Mouse (Mus musculus): Measurements from ENCODE around the gene Ring1. TPM values are rescaled to one million over a fixed set of nuclear protein-coding genes. Genes with fewer than 3 reads are reported as not detected.
A peak's percentile ranks its signal among the peaks of the same experiment; 100 is the strongest.

The Ring1 gene
- polyA plus RNA-seq, 1 experiment from 2014 or later: 24.9 TPM

DNA sequence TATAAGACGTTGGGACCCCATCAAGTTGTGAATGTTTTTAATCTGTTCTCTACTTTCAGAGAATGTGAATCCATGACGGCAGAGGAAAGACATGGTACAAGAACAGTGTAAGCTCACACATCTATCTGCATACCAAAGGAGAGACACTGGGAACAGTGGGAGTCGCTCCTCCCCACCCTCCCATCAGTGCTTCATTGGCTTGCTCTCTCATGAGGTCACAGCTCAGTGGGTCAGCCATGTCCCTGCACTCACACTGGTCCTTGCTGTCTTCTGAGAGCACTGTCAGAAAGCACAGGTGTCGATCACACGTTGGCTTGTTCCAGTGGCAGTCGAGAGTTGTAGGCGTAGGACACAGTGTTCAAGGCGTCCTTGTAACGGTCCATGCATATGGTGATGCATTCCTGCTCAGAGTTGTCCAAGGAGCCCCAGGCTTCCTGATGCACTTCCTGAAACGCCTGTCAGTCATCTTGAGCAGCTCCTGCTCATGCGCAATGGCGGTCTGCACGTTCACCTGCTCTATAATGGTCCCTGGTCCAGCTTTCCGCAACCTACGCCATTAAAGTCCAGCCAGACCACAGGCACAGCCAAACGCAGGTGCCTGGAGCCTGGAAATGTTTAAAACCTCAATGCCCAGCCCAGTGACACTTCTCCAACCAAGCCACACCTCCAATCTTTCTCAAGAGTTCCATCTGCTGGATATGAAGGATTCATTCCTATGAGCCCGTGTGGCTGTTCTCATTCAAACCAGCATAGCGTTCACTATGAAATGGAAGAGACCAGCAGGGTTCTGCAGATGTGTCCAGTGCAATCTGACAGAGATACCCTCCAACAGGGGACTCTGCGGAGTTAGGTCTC is 44.1 kb downstream of the Ring1 start:
- Histone ChIP-seq H3K4me3 (0 out of 2 replicates have a peak overlapping the region, but pooled peaks have one; percentile 66), H3K4me1 (replicated peaks) (peaks cover 27% of the 10 kb centered on the region), H3K36me3 (no peaks in the 10 kb centered on the region), H3K9me3 (no peaks in the 10 kb centered on the region), H3K4me2 (peak overlapping the region; percentile 70), H3K9ac (0 out of 2 replicates have a peak overlapping the region, but pooled peaks have one; percentile 18), H3K27ac (replicated peaks) (peak overlapping the region; percentile 93), H3K27me3 (peaks cover 45% of the 10 kb centered on the region)
- ATAC-seq (ENCODE audit: low FRiP score, low read depth): peak; percentile 11; the same call in 1 of the 2 replicates
- 80% methylated on average over 19 of the region's 19 CpGs for WGBS

GRCm38 (mm10) chr17:33979512-33980050 is 44.9 kb downstream of the Ring1 start:
- H3K9ac ChIP-seq: no peak overlapping the region
- 77% methylated on average over 6 of the region's 6 CpGs for WGBS
- peaks cover 46% of the 10 kb centered on the region for H3K27me3 ChIP-seq
- no peak overlapping the region for H3K27ac ChIP-seq (replicated peaks)
- no peak overlapping the region for H3K4me2 ChIP-seq
- H3K4me1 ChIP-seq (replicated peaks): peaks cover 27% of the 10 kb centered on the region
- no peaks in the 10 kb centered on the region for H3K9me3 ChIP-seq
- no peak for ATAC-seq (ENCODE audit: low FRiP score, low read depth)
- H3K4me3 ChIP-seq: no peak overlapping the region
- no peaks in the 10 kb centered on the region for H3K36me3 ChIP-seq

DNA sequence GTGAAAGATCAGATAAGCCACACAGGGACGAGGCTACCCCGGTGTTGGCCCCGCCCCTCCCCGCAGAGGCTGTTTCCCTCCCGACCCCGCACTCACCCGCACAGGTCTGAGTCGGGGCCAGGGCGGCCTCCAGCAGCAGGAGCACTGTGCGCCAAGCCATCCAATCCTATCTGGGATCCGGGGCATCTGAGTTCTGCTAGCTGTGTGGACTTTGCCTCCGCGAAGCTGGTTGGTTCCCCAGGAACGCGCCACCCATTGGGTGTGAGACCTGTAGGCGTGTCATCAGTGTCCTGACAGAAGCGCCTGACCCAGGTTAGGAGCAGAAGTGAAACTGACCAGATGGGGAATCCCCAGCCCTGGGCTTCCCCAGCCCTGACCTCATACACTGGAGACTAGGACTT is 45.8 kb downstream of the Ring1 start:
- Histone ChIP-seq H3K27ac (replicated peaks) (no peak overlapping the region), H3K4me1 (replicated peaks) (peaks cover 27% of the 10 kb centered on the region), H3K36me3 (no peaks in the 10 kb centered on the region), H3K4me3 (peak overlapping the region; percentile 39), H3K27me3 (peaks cover 48% of the 10 kb centered on the region), H3K9me3 (no peaks in the 10 kb centered on the region), H3K4me2 (peak overlapping the region; percentile 62), H3K9ac (peak overlapping the region; percentile 44; the same call in 1 of the 2 replicates)
- no peak for ATAC-seq (ENCODE audit: low FRiP score, low read depth)
- 0% methylated on average over 17 of the region's 17 CpGs for WGBS

DNA sequence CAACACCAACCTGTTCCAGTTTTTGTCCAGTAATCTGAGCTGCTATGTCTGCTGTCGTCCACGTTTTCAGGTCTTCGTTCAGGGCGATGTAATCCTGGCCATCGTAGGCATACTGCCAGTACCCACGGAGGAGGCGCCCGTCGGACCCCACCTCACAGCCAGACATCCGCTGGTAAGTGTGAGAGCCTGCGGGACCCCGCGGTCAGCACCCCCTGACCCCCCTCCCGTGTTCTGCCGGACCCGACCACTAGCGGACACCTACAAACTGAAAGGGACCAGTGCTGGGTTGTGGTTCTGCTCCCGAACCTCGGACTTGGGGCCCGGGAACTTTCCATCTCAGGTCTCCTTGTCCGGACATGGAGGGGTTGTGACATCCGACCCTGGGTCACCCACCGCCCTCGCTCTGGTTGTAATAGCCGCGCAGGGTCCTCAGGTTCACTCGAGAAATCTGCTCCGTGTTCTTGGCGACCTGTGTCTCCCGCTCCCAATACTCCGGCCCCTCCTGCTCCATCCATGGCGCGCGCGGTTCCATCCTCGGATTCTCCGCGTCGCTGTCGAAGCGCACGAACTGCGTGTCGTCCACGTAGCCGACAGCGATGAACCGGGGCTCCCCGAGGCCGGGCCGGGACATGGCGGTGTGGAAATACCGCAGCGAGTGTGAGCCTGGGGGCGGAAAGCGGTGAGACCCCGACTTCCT is 46.5 kb downstream of the Ring1 start:
- H3K9me3 ChIP-seq: no peaks in the 10 kb centered on the region
- H3K27ac ChIP-seq (replicated peaks): no peak overlapping the region
- 2% methylated on average over 57 of the region's 57 CpGs for WGBS
- no peak for ATAC-seq (ENCODE audit: low FRiP score, low read depth)
- H3K36me3 ChIP-seq: no peaks in the 10 kb centered on the region
- peaks cover 27% of the 10 kb centered on the region for H3K4me1 ChIP-seq (replicated peaks)
- peak overlapping the region; percentile 44 for H3K9ac ChIP-seq
- H3K27me3 ChIP-seq: peaks cover 48% of the 10 kb centered on the region
- peak overlapping the region; percentile 62 for H3K4me2 ChIP-seq
- peak overlapping the region; percentile 39 for H3K4me3 ChIP-seq

DNA sequence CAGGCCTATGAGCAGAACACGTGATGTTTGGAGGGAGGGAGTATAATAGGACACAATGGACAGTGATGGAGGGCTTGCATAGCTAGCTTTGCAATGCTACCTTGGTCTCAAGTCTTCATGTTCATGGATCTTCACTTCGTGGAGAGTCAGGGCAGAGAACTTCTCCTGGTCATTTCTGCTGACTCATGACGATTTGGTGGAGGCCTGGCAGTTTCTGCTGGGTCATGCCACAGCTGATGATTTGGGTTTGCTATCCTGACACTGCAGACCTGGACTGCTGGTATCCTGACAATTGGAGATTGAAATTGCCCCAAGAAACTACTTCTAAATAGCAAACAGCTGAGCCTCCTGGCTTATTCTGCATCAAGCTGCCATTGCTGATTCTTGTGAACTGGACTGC is 50.9 kb downstream of the Ring1 start:
- no peak overlapping the region for H3K9ac ChIP-seq
- WGBS: 59% methylated on average over 3 of the region's 3 CpGs
- ATAC-seq (ENCODE audit: low FRiP score, low read depth): no peak
- no peak overlapping the region for H3K4me2 ChIP-seq
- H3K4me1 ChIP-seq (replicated peaks): peaks cover 9% of the 10 kb centered on the region
- H3K4me3 ChIP-seq: no peak overlapping the region
- no peaks in the 10 kb centered on the region for H3K36me3 ChIP-seq
- H3K9me3 ChIP-seq: no peaks in the 10 kb centered on the region
- no peak overlapping the region for H3K27ac ChIP-seq (replicated peaks)
- peaks cover 34% of the 10 kb centered on the region for H3K27me3 ChIP-seq

DNA sequence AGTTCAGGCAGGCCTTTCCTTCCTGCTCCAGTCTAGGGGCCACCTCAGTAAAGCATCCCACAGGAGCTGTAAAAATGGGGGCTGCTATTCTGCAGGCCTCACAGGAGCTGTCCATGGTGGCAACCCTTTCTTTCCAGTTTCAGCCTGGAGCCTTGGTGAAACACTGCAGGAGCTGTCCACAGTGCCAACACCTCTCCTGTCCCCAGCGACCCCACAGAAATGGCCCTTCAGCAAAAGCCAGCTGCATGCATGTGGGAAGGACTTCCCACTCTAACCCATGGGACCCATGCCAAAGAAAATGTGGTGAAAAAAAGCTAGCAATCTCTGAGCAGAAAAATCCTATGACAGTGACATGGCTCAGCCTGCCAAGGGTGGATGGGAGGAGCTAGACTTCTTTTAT is 51.8 kb downstream of the Ring1 start:
- Histone ChIP-seq H3K4me1 (replicated peaks) (0 out of 2 replicates have a peak, but pooled peaks cover under 1% of the 10 kb centered on the region), H3K36me3 (no peaks in the 10 kb centered on the region), H3K9me3 (no peaks in the 10 kb centered on the region), H3K4me2 (no peak overlapping the region), H3K4me3 (no peak overlapping the region), H3K27ac (replicated peaks) (no peak overlapping the region), H3K9ac (no peak overlapping the region), H3K27me3 (peaks cover 25% of the 10 kb centered on the region)
- WGBS: 11% methylated on average over 1 of the region's 1 CpGs
- ATAC-seq (ENCODE audit: low FRiP score, low read depth): no peak

MicroRNA genes within 50 kb of the gene (microRNA counts, 519-probe panel; counts per million panel counts)
- 3,768 counts per million, percentile 80 among the panel's probes with 10 or more counts for microRNA mmu-miR-219

Small RNA genes within 50 kb of the gene (microRNA-seq; reads per million reads assigned to microRNA genes)
- gene Mir219a-1: not detected
- gene Mir219c: not detected

Other genes starting within 250 kb of the Ring1 start
- 23.2 and 23.9 TPM in 2 replicates for gene Angptl4, start 242.8 kb downstream of the Ring1 start, polyA plus RNA-seq (2015; fragmentation: Nextera tagmentation; extraction: Ambion mirVana)
- 50.4 and 57.1 TPM in 2 replicates for gene Kank3, start 214.2 kb downstream of the Ring1 start, polyA plus RNA-seq (2015; fragmentation: Nextera tagmentation; extraction: Ambion mirVana)
- gene Rps28, start 200.1 kb downstream of the Ring1 start, polyA plus RNA-seq (2015; fragmentation: Nextera tagmentation; extraction: Ambion mirVana): 474 and 594 TPM in 2 replicates
- 496 and 540 TPM in 2 replicates for gene Ndufa7, start 200.1 kb downstream of the Ring1 start, polyA plus RNA-seq (2015; fragmentation: Nextera tagmentation; extraction: Ambion mirVana)
- 54.7 and 55.3 TPM in 2 replicates for gene Cd320, start 181.6 kb downstream of the Ring1 start, polyA plus RNA-seq (2015; fragmentation: Nextera tagmentation; extraction: Ambion mirVana)
- gene Gm7029, start 150.8 kb downstream of the Ring1 start, polyA plus RNA-seq (2015; fragmentation: Nextera tagmentation; extraction: Ambion mirVana): not detected in 2 replicates
- gene Kifc1, start 134.0 kb downstream of the Ring1 start, polyA plus RNA-seq (2015; fragmentation: Nextera tagmentation; extraction: Ambion mirVana): 2.2 and 2.7 TPM in 2 replicates
- gene Platr17, start 119.5 kb downstream of the Ring1 start, polyA plus RNA-seq (2015; fragmentation: Nextera tagmentation; extraction: Ambion mirVana): 0.26 TPM in 1 of 2 replicates, not detected in the other
- gene Daxx, start 115.3 kb downstream of the Ring1 start, polyA plus RNA-seq (2015; fragmentation: Nextera tagmentation; extraction: Ambion mirVana): 50.3 and 55.9 TPM in 2 replicates
- 30.5 and 33.2 TPM in 2 replicates for gene Tapbp, start 108.8 kb downstream of the Ring1 start, polyA plus RNA-seq (2015; fragmentation: Nextera tagmentation; extraction: Ambion mirVana)
- gene Zbtb22, start 108.8 kb downstream of the Ring1 start, polyA plus RNA-seq (2015; fragmentation: Nextera tagmentation; extraction: Ambion mirVana): 17.1 TPM in 2 replicates
- 55.1 and 60.1 TPM in 2 replicates for gene Rgl2, start 95.1 kb downstream of the Ring1 start, polyA plus RNA-seq (2015; fragmentation: Nextera tagmentation; extraction: Ambion mirVana)
- gene Pfdn6, start 84.3 kb downstream of the Ring1 start, polyA plus RNA-seq (2015; fragmentation: Nextera tagmentation; extraction: Ambion mirVana): 172 and 185 TPM in 2 replicates
- gene Wdr46, start 84.0 kb downstream of the Ring1 start, polyA plus RNA-seq (2015; fragmentation: Nextera tagmentation; extraction: Ambion mirVana): 24.3 and 26.5 TPM in 2 replicates
- gene B3galt4, start 73.2 kb downstream of the Ring1 start, polyA plus RNA-seq (2015; fragmentation: Nextera tagmentation; extraction: Ambion mirVana): 12.8 and 14.1 TPM in 2 replicates
- 74.8 and 76.6 TPM in 2 replicates for gene Vps52, start 68.9 kb downstream of the Ring1 start, polyA plus RNA-seq (2015; fragmentation: Nextera tagmentation; extraction: Ambion mirVana)
- gene Rps18, start 68.7 kb downstream of the Ring1 start, polyA plus RNA-seq (2015; fragmentation: Nextera tagmentation; extraction: Ambion mirVana): 701 and 784 TPM in 2 replicates
- 19.5 and 25.2 TPM in 2 replicates for gene H2-K1, start 24.3 kb downstream of the Ring1 start, polyA plus RNA-seq (2015; fragmentation: Nextera tagmentation; extraction: Ambion mirVana)
- gene H2-Ke6, start 3.4 kb upstream of the Ring1 start, polyA plus RNA-seq (2015; fragmentation: Nextera tagmentation; extraction: Ambion mirVana): 64.8 and 71.9 TPM in 2 replicates
- 166 and 176 TPM in 2 replicates for gene Slc39a7, start 7.0 kb upstream of the Ring1 start, polyA plus RNA-seq (2015; fragmentation: Nextera tagmentation; extraction: Ambion mirVana)
- 57.8 and 61.1 TPM in 2 replicates for gene Rxrb, start 7.1 kb upstream of the Ring1 start, polyA plus RNA-seq (2015; fragmentation: Nextera tagmentation; extraction: Ambion mirVana)
- 4.5 and 5.4 TPM in 2 replicates for gene Col11a2, start 14.8 kb upstream of the Ring1 start, polyA plus RNA-seq (2015; fragmentation: Nextera tagmentation; extraction: Ambion mirVana)
- gene H2-Oa, start 67.7 kb upstream of the Ring1 start, polyA plus RNA-seq (2015; fragmentation: Nextera tagmentation; extraction: Ambion mirVana): 0.14 TPM in 1 of 2 replicates, not detected in the other
- 19.4 and 19.8 TPM in 2 replicates for gene H2-DMa, start 94.9 kb upstream of the Ring1 start, polyA plus RNA-seq (2015; fragmentation: Nextera tagmentation; extraction: Ambion mirVana)
- 122 and 144 TPM in 2 replicates for gene Brd2, start 98.0 kb upstream of the Ring1 start, polyA plus RNA-seq (2015; fragmentation: Nextera tagmentation; extraction: Ambion mirVana)
- 0.20 and 0.38 TPM in 2 replicates for gene H2-DMb2, start 118.6 kb upstream of the Ring1 start, polyA plus RNA-seq (2015; fragmentation: Nextera tagmentation; extraction: Ambion mirVana)
- 0.79 and 1.1 TPM in 2 replicates for gene H2-DMb1, start 128.4 kb upstream of the Ring1 start, polyA plus RNA-seq (2015; fragmentation: Nextera tagmentation; extraction: Ambion mirVana)
- 3.0 and 3.7 TPM in 2 replicates for gene Tap1, start 162.9 kb upstream of the Ring1 start, polyA plus RNA-seq (2015; fragmentation: Nextera tagmentation; extraction: Ambion mirVana)
- 1.4 and 2.4 TPM in 2 replicates for gene Psmb9, start 163.1 kb upstream of the Ring1 start, polyA plus RNA-seq (2015; fragmentation: Nextera tagmentation; extraction: Ambion mirVana)
- 3.3 and 5.7 TPM in 2 replicates for gene Psmb8, start 173.0 kb upstream of the Ring1 start, polyA plus RNA-seq (2015; fragmentation: Nextera tagmentation; extraction: Ambion mirVana)
- gene Tap2, start 178.8 kb upstream of the Ring1 start, polyA plus RNA-seq (2015; fragmentation: Nextera tagmentation; extraction: Ambion mirVana): 2.2 and 2.3 TPM in 2 replicates
- 0.20 and 0.21 TPM in 2 replicates for gene H2-Ob, start 214.2 kb upstream of the Ring1 start, polyA plus RNA-seq (2015; fragmentation: Nextera tagmentation; extraction: Ambion mirVana)
- gene H2-Ab1, start 233.0 kb upstream of the Ring1 start, polyA plus RNA-seq (2015; fragmentation: Nextera tagmentation; extraction: Ambion mirVana): 1.6 and 2.5 TPM in 2 replicates